Mouse (Mus musculus): ENCODE results near the gene Tm9sf1. TPM values are rescaled to one million over a fixed set of nuclear protein-coding genes. Genes with fewer than 3 reads are reported as not detected.
A peak's percentile ranks its signal among the peaks of the same experiment; 100 is the strongest.

The Tm9sf1 gene
- polyA plus RNA-seq, 1 experiment from 2014 or later = 63.0 TPM

DNA sequence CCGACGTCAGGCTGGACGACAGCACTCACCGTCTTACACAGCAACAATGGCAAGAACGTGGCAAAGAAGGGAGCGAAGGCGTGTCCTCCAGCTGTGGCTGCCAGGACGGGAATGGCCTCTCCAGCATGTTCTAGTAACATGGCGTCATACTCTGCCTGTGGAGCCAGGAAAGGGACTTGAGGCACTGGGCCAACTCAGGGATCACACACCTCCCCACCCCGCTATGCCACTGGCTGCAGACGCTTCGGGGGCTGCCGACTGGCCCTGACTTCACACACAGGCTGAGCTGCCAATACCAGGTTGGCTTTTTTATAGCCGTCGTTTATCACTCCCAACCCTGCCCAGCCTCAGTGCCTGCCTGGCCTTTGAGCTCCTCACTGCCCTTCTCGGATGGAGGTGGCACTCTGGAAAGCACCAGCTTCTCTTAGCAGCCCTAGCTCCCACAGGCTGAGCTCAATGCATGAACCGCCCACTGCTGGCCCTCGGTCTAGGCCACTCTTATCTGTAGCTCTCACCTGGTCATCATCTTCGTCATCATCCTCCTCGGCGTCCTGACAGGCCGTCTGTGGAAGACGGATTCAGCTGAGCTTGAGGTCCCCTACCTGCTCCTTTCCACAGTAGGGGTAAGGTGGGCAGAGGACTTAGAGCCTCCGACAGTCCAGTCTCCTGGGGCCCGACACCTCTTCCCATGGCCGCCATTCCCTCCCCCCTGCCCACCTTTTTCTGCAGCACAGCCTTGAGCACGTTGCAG is 15.4 kb downstream of the Tm9sf1 start:
- H3K9ac ChIP-seq = no peak overlapping the region
- ATAC-seq (replicated peaks) = no peak
- H3K36me3 ChIP-seq (replicated peaks) = peaks cover 78% of the 10 kb centered on the region
- H3K4me1 ChIP-seq = no peaks in the 10 kb centered on the region
- no peaks in the 10 kb centered on the region for H3K9me3 ChIP-seq
- H3K27ac ChIP-seq = no peak overlapping the region
- 95% methylated on average over 27 of the region's 27 CpGs for WGBS
- H3K4me3 ChIP-seq = no peak overlapping the region
- H3K27me3 ChIP-seq (replicated peaks) = no peaks in the 10 kb centered on the region
- H3K4me2 ChIP-seq = no peak overlapping the region

DNA sequence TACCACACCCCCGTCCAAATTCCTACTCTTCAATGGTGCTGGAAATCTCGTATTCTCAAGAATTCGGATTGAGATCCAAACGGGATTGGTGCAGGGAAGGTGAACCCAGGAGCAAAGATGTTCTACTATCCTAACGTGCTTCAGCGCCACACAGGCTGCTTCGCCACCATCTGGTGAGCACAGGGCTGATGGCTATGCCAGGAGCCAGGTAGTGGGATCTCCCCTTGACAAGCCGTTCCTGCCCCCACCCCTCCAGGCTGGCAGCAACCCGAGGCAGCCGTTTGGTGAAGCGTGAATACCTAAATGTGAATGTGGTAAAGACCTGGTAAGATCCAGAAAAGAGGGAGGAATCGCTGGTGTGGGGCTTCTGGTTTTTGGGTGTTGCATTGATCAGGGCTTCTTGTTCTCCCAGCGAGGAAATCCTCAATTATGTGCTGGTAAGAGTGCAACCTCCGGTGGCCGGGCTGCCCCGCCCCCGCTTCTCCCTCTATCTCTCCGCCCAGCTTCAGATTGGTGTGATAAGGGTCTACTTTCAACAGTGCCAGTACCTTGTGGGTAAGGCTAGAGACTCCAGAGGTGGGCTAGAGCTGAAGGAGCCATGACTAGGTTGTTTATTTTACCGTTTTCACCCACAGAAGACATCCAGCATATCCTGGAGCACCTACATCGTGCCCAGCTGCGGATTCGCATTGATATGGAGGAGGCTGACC is 25.0 kb downstream of the Tm9sf1 start:
- H3K4me2 ChIP-seq = peak overlapping the region; percentile 31
- no peaks in the 10 kb centered on the region for H3K27me3 ChIP-seq (replicated peaks)
- no peak for ATAC-seq (replicated peaks)
- H3K4me1 ChIP-seq = no peaks in the 10 kb centered on the region
- no peak overlapping the region for H3K27ac ChIP-seq
- H3K4me3 ChIP-seq = peak overlapping the region; percentile 24
- H3K36me3 ChIP-seq (replicated peaks) = no peaks in the 10 kb centered on the region
- H3K9ac ChIP-seq = no peak overlapping the region
- H3K9me3 ChIP-seq = no peaks in the 10 kb centered on the region
- WGBS = 58% methylated on average over 22 of the region's 22 CpGs

- H3K27ac ChIP-seq = no peak within 1 kb of the TSS
- H3K4me1 ChIP-seq = no peaks in the 10 kb centered on the region
- H3K4me3 ChIP-seq = peak within 1 kb of the TSS; percentile 24
- ATAC-seq (replicated peaks) = peak; percentile 77
- no peaks in the 10 kb centered on the region for H3K36me3 ChIP-seq (replicated peaks)
- H3K4me2 ChIP-seq = peak within 1 kb of the TSS; percentile 31
- no peaks in the 10 kb centered on the region for H3K9me3 ChIP-seq
- WGBS = 21% methylated on average over 21 of the region's 21 CpGs
- no peaks in the 10 kb centered on the region for H3K27me3 ChIP-seq (replicated peaks)
- no peak within 1 kb of the TSS for H3K9ac ChIP-seq
These were observed 25.8 kb downstream of the Tm9sf1 start, which contains the start of gene Rec8 for GRCm38 (mm10) chr14:55617822-55618221. Gene Rec8, plus strand, starts transcription at chr14:55618037.

DNA sequence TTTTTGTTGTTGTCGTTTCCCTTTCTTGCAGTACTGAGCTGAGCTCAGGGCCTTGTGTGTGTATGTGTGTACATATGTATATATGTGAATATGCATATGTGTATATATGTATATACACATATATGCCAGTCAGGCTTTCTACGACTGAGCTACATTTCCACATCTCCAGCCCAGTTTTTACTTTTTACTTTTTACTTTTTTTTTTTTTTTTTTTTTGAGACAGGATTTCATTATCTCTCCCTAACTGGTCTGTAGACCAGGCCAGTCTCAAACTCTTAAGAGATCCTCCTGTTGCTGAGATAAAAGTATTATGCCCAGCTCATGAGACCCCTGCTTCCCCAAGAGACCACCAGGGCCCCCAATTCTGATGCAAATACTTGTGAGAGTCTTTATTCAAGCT is 26.8 kb downstream of the Tm9sf1 start:
- H3K4me1 ChIP-seq = no peaks in the 10 kb centered on the region
- H3K9me3 ChIP-seq = no peaks in the 10 kb centered on the region
- H3K4me3 ChIP-seq = no peak overlapping the region
- no peak overlapping the region for H3K9ac ChIP-seq
- no peaks in the 10 kb centered on the region for H3K36me3 ChIP-seq (replicated peaks)
- no peak for ATAC-seq (replicated peaks)
- no peak overlapping the region for H3K4me2 ChIP-seq
- H3K27ac ChIP-seq = no peak overlapping the region
- H3K27me3 ChIP-seq (replicated peaks) = no peaks in the 10 kb centered on the region
- WGBS = 94% methylated on average over 2 of the region's 2 CpGs

- H3K4me2 ChIP-seq = no peak overlapping the region
- no peak overlapping the region for H3K4me3 ChIP-seq
- H3K4me1 ChIP-seq = no peaks in the 10 kb centered on the region
- WGBS = 60% methylated on average over 2 of the region's 2 CpGs
- H3K9me3 ChIP-seq = no peaks in the 10 kb centered on the region
- no peaks in the 10 kb centered on the region for H3K36me3 ChIP-seq (replicated peaks)
- H3K9ac ChIP-seq = no peak overlapping the region
- no peak for ATAC-seq (replicated peaks)
- no peaks in the 10 kb centered on the region for H3K27me3 ChIP-seq (replicated peaks)
- H3K27ac ChIP-seq = no peak overlapping the region
These were observed 27.7 kb downstream of the Tm9sf1 start for GRCm38 (mm10) chr14:55615876-55616275.

DNA sequence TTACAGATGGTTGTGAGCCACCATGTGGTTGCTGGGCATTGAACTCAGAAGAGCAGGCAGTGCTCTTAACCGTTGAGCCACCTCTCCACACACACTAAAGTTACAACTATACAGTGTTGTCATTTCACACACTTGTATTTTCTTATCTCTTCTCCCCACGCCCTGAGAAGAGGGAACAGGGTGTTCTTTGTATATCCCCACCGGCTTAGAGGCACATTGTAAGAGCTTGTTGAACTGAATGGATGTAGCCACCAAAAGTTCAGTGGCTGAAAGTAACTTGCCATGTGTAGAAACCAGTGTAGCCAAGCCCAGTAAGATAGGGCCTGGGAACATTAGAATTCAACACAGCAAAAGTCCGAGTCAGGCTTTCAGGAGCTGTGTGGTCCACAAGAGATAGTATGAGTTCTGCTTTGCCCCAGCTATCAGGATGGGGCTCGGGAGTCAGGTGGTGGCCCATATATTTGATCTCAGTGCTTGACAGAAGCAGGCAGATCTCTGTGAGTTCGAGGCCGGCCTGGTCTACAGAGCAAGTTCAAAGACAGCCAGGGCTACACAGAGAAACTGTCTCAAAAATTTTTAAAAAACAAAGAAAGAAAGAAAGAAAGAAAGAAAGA is 28.9 kb downstream of the Tm9sf1 start:
- H3K4me3 ChIP-seq = no peak overlapping the region
- H3K4me2 ChIP-seq = no peak overlapping the region
- no peak overlapping the region for H3K27ac ChIP-seq
- no peaks in the 10 kb centered on the region for H3K4me1 ChIP-seq
- no peak for ATAC-seq (replicated peaks)
- no peaks in the 10 kb centered on the region for H3K27me3 ChIP-seq (replicated peaks)
- H3K9ac ChIP-seq = no peak overlapping the region
- WGBS = 81% methylated on average over 7 of the region's 7 CpGs
- peaks cover 3% of the 10 kb centered on the region; the same call in 1 of the 2 replicates for H3K36me3 ChIP-seq (replicated peaks)
- no peaks in the 10 kb centered on the region for H3K9me3 ChIP-seq

GRCm38 (mm10) chr14:55613346-55613745 is 30.3 kb downstream of the Tm9sf1 start:
- H3K4me3 ChIP-seq = no peak overlapping the region
- H3K4me2 ChIP-seq = no peak overlapping the region
- no peaks in the 10 kb centered on the region for H3K4me1 ChIP-seq
- H3K36me3 ChIP-seq (replicated peaks) = peaks cover 13% of the 10 kb centered on the region
- H3K9me3 ChIP-seq = no peaks in the 10 kb centered on the region
- no peak for ATAC-seq (replicated peaks)
- no peaks in the 10 kb centered on the region for H3K27me3 ChIP-seq (replicated peaks)
- H3K27ac ChIP-seq = no peak overlapping the region
- H3K9ac ChIP-seq = no peak overlapping the region
- WGBS = 63% methylated on average over 6 of the region's 6 CpGs

DNA sequence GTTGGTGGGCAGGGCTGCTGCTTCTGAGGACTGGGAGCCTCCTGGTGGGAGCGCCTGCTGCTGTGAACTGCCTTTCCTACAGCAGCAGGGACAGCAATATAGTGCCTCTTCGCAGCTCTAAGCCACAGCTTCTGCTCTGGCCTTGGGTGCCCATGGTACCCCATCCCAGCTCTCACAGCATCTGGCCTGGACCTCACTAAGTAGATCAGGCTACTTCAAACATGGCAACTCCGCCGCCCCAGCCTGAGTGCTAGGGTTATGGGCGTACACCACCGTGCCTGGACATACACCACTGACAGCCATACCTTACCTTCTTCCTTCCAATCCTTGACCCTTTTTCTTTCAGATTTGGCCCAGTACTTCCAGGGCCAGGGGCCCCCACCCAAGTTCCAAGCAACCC is 35.3 kb downstream of the Tm9sf1 start:
- Histone ChIP-seq H3K27ac (no peak overlapping the region), H3K4me1 (peaks cover 8% of the 10 kb centered on the region), H3K27me3 (replicated peaks) (no peaks in the 10 kb centered on the region), H3K9me3 (no peaks in the 10 kb centered on the region), H3K4me2 (no peak overlapping the region), H3K36me3 (replicated peaks) (peaks cover 32% of the 10 kb centered on the region), H3K9ac (no peak overlapping the region), H3K4me3 (no peak overlapping the region)
- no peak for ATAC-seq (replicated peaks)
- WGBS = 98% methylated on average over 6 of the region's 6 CpGs

GRCm38 (mm10) chr14:55605743-55606459 is 37.7 kb downstream of the Tm9sf1 start:
- no peak overlapping the region for H3K4me2 ChIP-seq
- H3K4me1 ChIP-seq = peaks cover 8% of the 10 kb centered on the region
- no peak overlapping the region for H3K9ac ChIP-seq
- H3K27me3 ChIP-seq (replicated peaks) = no peaks in the 10 kb centered on the region
- WGBS = 94% methylated on average over 16 of the region's 16 CpGs
- no peak overlapping the region for H3K4me3 ChIP-seq
- no peak for ATAC-seq (replicated peaks)
- peaks cover 49% of the 10 kb centered on the region for H3K36me3 ChIP-seq (replicated peaks)
- H3K27ac ChIP-seq = no peak overlapping the region
- no peaks in the 10 kb centered on the region for H3K9me3 ChIP-seq

GRCm38 (mm10) chr14:55604823-55605222 is 38.8 kb downstream of the Tm9sf1 start:
- no peaks in the 10 kb centered on the region for H3K9me3 ChIP-seq
- H3K4me3 ChIP-seq = no peak overlapping the region
- peaks cover 8% of the 10 kb centered on the region for H3K4me1 ChIP-seq
- H3K9ac ChIP-seq = no peak overlapping the region
- H3K4me2 ChIP-seq = no peak overlapping the region
- H3K27ac ChIP-seq = no peak overlapping the region
- 94% methylated on average over 11 of the region's 11 CpGs for WGBS
- no peaks in the 10 kb centered on the region for H3K27me3 ChIP-seq (replicated peaks)
- peaks cover 57% of the 10 kb centered on the region for H3K36me3 ChIP-seq (replicated peaks)
- ATAC-seq (replicated peaks) = no peak

DNA sequence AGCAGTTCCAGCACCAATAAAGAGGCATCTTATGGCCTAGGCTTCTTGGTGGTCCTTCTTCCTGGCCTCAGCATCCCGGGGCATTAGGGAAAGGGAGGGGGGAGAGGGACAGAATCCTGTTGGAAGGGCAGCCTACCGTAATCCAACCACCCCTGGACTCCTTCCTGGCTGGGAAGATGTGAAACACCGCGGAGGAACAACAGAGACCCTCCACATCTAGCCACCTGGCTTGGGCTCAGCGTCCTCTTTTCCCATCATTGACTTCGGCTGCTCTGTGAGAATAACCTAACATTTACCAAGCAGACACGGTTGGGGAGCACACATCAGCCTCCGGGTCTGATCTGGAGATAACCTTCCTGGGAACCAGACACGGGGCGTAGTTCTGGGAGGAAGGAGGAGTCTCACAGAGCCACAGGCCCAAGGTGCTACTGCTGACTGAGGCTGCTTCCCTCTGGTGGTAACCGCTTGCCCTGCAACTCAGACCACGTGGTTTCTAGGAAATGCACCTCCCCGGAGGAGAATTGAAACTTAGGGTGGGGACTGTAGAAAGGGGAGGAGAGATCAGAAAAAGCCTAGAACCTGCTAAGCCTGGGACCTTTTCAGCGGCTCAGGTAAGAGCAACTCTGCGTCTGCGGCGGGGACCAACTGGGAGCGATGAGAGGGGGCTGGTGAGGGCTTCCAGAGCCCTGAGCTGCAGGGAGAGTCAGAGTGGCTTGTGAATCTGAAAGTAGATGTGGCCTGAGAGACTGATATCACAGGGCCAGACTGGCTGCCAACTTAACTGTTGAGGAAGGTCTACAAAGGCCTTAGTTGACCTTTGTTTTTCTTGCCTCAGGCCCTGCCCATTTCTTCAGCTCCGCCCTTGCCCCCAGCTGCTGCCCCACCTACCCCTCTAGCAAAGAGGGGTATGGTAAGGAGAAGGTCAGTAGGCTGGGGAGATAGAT is 39.7 kb downstream of the Tm9sf1 start:
- Histone ChIP-seq H3K27me3 (replicated peaks) (no peaks in the 10 kb centered on the region), H3K4me3 (peak overlapping the region; percentile 26), H3K4me2 (peak overlapping the region; percentile 41), H3K27ac (0 out of 2 replicates have a peak overlapping the region, but pooled peaks have one; percentile 38), H3K4me1 (peaks cover 8% of the 10 kb centered on the region), H3K9me3 (no peaks in the 10 kb centered on the region), H3K9ac (0 out of 2 replicates have a peak overlapping the region, but pooled peaks have one; percentile 2), H3K36me3 (replicated peaks) (peaks cover 58% of the 10 kb centered on the region)
- 22% methylated on average over 19 of the region's 19 CpGs for WGBS
- ATAC-seq (replicated peaks) = peak; percentile 90
